Mouse (Mus musculus) embryonic fibroblast, embryonic 13.5 days (primary cell): ENCODE measurements around the gene Tmcc3. TPM values are rescaled to one million over a fixed set of nuclear protein-coding genes. Genes with fewer than 3 reads are reported as not detected.
A peak's percentile ranks its signal among the peaks of the same experiment; 100 is the strongest.

Experiments
- H3K27ac ChIP-seq: 2 replicates; pipeline ENCODE4 v1.5.1; 2012; ENCODE audit warnings: low read length, control low read depth, inconsistent platforms; ENCODE audit not compliant: insufficient read depth
- H3K4me1 ChIP-seq: 2 replicates; pipeline ENCODE4 v1.6.1; 2011; ENCODE audit warnings: low read length; ENCODE audit not compliant: control insufficient read depth, insufficient read depth
- H3K4me3 ChIP-seq: 2 replicates; pipeline ENCODE4 v1.5.1; 2011; ENCODE audit warnings: mild to moderate bottlenecking, control low read depth, low read length; ENCODE audit not compliant: insufficient read depth
- CTCF ChIP-seq: IDR thresholded peaks from 2 replicates; pipeline ENCODE4 v1.5.1; 2011; ENCODE audit warnings: mild to moderate bottlenecking, control low read depth, low read length, moderate library complexity, borderline replicate concordance; ENCODE audit not compliant: insufficient read depth
- POLR2A ChIP-seq: IDR thresholded peaks from 2 replicates; pipeline ENCODE4 v1.6.1; 2011; ENCODE audit warnings: low read depth, mild to moderate bottlenecking, control low read depth, low read length, moderate library complexity
- polyA plus RNA-seq: library from polyadenylated mRNA; stranded (reverse); fragments of >200 nt; gene quantifications from 2 replicates; pipeline ENCODE4 v1.2.4, GENCODE M21; 2011; ENCODE audit warnings: low read depth; ENCODE audit not compliant: missing spikeins, insufficient read length

Tmcc3 gene
- polyA plus RNA-seq, 1 experiment = 10.2 TPM

DNA sequence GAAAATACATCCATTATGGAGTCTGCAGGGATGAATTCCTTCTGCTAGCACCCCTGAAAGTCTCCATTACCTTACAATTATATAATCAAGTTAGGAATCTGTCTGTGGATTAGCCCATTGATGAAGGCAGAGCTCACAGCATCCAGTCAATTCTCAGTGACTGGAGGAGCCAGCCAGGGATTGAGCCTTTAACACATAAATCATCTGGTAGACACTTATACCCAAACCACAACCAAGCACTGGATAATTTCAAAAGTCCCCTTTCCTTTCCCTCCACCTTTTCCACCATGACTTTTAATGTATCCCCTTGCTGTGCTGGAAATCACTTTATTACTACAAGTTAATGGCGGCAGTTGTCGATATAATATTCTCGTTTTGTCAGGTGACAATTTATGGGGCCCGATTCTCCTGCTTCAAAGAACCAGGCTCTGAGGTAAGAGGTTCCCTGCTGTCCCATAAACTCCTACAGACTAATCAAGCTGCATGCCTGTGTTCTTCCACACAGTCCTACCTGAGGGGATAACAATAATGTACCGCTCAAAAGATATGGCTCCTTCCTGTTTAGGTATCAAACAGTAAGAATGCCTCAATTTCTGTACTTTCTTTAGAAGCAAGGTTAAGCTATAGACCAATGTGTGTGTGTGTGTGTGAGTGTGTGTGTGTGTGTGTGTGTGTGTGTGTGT is 15.7 kb upstream of the Tmcc3 start:
- Histone ChIP-seq H3K27ac (no peak overlapping the region), H3K4me3 (no peak overlapping the region), H3K4me1 (peaks cover 2% of the 10 kb centered on the region; the same call in 1 of the 2 replicates)
- no peak for TF ChIP-seq CTCF
- TF ChIP-seq POLR2A = no peak

DNA sequence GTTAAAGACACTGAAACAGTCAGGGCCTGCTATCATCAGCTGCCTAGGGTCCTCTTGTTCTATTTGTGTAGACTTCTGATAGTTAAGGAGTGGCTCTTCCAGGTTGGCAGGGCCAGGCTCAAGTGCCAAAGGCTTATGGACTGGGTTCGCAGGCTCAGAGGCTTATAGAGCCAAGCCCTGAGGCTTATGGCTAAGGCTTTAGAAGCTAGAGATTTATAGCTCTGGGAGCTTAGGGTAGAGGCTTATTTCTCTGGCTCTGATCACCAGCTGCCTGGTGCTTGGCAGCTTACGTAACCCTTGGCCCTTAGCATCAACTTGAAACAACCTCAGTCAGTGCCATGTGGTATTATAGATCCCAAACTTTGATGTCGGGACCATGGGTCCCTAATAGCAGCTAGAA is 13.3 kb upstream of the Tmcc3 start, which contains the start of gene Gm4792:
TSS of gene Gm4792 (minus strand) at position 233 of the 400 bp plus-strand sequence.
- no peak within 1 kb of the TSS for H3K27ac ChIP-seq
- H3K4me3 ChIP-seq = no peak within 1 kb of the TSS
- no peak for TF ChIP-seq POLR2A
- peaks cover 2% of the 10 kb centered on the region; the same call in 1 of the 2 replicates for H3K4me1 ChIP-seq

DNA sequence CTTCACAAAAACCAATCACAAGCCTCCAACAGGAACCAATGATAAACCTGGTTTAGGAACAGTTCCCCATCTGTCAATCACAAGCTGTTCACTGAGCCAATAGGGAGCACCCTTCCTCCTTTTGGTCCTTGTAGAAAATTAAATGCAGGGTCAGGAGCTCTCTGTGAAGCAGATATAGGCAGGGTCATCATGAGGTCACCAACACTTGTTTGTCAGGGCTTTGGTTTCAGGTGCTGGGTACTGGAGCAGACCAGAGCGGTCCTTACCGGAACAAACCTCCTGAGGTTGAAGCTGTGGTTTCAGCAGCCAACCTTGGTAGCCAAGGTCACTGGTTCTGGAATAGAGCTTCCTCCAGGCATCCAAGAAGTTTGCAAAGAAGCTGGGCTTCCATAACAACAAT is 12.4 kb upstream of the Tmcc3 start:
- no peak for TF ChIP-seq POLR2A
- TF ChIP-seq CTCF = no peak
- Histone ChIP-seq H3K4me3 (no peak overlapping the region), H3K27ac (no peak overlapping the region), H3K4me1 (peaks cover 2% of the 10 kb centered on the region; the same call in 1 of the 2 replicates)

DNA sequence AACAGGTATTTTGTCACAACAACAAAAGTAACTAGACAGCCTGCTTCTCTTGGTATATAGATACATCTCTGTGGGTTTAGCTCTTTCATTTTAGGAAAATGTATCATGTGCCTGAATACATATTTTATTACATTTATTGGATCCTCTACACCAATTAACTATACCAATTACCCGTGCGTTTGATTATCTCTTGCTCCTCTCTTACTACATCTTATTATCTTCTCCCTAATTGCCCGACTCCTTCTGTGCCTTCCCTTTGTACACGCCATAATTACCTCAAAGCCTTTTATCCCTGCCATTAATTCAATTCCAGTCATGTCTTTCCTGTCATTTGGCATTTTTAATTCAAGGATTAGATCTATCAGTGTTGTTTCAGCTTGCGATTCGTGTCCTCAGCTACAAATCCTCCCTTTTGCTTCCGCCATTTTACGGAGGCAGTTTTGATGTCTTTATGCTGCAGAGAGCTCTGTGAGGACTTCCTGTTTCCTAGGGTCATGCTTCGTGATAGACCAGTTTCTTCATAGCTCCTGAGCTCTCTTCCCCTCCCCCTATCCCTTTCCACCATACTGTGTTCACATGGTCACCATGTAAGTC is 7.6 kb upstream of the Tmcc3 start:
- Histone ChIP-seq H3K4me1 (no peaks in the 10 kb centered on the region), H3K4me3 (no peak overlapping the region), H3K27ac (no peak overlapping the region)
- TF ChIP-seq POLR2A = no peak
- no peak for TF ChIP-seq CTCF

DNA sequence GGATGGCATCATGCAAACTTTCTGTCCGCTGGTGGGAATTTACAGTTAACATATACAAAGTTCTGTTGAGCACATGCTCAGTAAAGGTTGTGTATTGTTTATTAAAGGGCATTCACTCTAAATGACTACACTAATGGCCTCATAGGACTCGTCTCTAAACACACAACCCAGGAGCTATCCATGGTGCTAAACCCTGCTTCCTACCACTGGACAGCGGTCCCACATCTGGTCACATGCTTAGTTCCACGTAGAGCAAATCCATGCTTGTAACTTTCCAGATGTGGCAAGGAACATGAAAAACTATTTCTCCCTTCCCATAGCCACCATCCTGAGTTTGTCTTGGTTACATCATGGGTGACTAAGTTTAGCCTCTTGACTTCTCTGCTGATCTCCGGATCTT is 6.2 kb upstream of the Tmcc3 start:
- no peak overlapping the region for H3K27ac ChIP-seq
- TF ChIP-seq POLR2A = no peak
- no peak for TF ChIP-seq CTCF
- no peaks in the 10 kb centered on the region for H3K4me1 ChIP-seq
- no peak overlapping the region for H3K4me3 ChIP-seq

DNA sequence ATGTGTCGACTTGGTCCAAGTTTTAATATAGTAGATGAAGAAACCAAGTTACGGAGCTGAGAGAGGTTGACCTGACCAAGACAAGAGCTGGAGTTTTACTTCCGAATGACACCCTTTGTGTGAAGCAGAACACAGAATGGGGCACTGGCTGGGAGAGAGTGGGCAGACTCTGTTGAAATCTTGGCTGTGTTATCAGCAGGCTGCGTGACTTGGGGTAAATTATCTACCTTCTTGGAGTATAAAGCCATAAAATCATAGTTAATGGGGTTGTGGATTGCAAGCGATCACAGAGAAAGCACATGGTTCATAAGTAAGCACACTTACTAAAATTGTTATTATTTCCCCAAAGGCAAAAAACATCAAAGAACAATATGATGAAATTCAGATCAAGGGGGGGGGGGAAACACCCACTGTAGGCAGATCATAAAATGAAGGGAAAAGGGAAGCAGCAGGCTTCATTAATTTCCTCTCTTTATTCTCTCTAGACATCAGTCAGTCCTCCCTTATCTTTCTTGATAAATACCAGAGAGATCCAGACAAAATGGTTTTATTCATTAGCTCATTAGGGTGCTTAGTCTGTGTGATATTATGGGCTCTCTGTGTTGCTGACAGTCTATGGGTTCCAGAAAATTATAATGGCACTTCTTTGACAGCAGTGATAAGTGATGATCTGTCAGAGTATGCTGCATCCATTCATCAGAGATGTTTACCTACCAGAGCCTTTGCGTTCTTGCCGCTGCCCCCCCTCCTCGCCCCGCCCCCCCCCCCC is 1.1 kb upstream of the Tmcc3 start:
- no peaks in the 10 kb centered on the region for H3K4me1 ChIP-seq
- H3K27ac ChIP-seq = no peak overlapping the region
- TF ChIP-seq CTCF (no peak), POLR2A (no peak)
- H3K4me3 ChIP-seq = no peak overlapping the region

DNA sequence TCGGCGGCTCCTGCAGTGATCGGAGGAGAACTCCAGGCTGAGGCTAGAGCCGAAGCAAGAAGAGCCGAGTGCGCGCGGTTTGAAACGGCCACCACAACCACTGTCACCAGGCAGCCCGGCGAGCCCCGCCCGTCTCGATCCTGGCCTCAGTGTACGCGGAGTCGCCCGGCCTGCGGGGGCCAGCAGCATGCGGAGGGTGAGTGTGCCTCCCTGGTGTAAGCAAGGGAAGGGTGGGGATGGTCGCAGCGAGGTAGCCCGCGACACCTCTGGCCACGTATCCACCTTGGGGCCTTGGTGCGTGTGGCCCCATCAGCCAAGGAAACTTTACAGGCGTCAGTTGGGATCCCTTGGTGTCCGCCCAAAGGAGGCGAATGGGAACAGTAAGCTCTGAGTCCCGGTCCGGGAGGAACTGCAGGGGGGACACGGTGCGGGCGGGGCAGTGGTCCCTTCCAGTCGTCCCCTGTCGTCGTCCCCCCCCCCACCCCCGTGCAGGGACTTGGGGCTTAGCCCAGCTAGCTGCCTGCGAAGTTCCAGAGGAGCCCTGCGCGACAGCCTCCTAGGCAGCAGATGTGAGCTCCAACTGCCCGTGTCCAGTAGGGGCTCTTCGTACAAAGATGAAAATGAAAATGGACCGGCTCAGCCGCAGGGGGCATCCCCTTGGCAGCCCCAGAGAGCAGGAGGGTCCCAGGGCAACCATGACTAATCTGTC is 412 bp downstream of the Tmcc3 start:
- TF ChIP-seq POLR2A (no peak), CTCF (no peak)
- H3K27ac ChIP-seq = no peak overlapping the region
- peak overlapping the region; percentile 30 for H3K4me3 ChIP-seq
- H3K4me1 ChIP-seq = no peaks in the 10 kb centered on the region

DNA sequence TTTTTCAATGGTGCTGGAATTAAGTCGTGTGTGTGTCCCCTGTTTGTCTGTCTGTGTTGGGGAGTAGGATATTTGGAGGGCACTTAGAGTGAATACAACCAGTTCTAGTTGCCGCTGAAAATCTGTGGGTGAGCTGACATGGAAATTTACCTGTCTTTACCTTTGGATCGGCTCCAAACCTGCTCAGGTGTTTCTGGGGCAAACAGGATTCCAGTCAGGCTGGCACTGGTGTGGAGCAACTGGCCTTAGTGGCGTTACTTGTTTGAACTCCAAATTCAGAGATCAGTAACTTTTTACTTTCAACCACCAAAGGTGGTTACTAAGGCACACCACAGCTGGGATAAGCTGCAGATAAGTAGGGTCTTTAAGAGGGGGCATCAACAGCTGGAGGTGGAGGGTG is 1.4 kb downstream of the Tmcc3 start:
- Histone ChIP-seq H3K4me1 (no peaks in the 10 kb centered on the region), H3K4me3 (no peak overlapping the region), H3K27ac (no peak overlapping the region)
- no peak for TF ChIP-seq CTCF
- no peak for TF ChIP-seq POLR2A

DNA sequence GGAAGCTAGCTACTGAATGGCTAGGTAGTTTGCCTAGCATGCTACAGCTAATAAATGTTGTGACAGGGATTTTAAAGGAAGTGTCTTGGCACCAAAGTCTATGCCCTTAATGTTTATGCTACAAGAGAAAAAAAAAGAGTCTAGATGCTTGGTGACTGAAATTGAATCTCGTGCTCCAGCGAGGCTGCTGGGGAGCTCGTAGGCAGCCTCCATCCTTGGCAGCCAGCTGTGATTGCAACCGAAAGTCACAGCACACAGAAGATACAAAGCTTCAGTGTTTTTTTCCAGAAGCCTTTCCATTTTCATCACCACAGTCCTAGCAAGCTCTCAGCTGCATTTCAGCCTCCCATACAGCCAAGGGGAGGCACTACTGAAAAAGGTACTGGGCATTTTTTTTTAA is 6.8 kb downstream of the Tmcc3 start:
- Histone ChIP-seq H3K4me3 (no peak overlapping the region), H3K27ac (no peak overlapping the region), H3K4me1 (no peaks in the 10 kb centered on the region)
- no peak for TF ChIP-seq POLR2A
- TF ChIP-seq CTCF = no peak
